Mouse (Mus musculus): ENCODE data around the gene Gm20388. TPM values are rescaled to one million over a fixed set of nuclear protein-coding genes. Genes with fewer than 3 reads are reported as not detected.

Gene Gm20388
- polyA plus RNA-seq, 1 experiment from 2014 or later = not detected

DNA sequence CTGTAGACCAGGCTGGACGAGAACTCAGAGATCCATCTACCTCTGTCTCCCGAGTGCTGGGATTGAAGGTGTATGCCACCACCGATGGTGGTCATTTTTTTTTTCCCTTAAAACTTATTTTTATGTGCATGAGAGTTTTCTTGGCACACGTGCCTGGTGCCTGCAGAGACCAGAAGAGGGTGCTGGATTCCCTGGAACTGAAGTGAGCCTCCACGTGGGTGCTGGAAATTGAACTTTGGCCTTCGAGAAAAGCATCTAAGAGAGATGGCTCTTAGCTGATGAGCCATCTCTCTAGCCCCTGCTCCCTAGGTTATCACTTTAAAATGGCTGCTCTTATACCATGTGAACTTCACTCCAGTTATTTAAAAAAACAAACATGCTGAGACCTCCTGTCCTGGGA, 163.9 kb downstream of the Gm20388 start:
- ATAC-seq (ENCODE audit: low read depth) = no peak
- H3K4me3 ChIP-seq (ENCODE audit: low read length) = no peak overlapping the region
- H3K9me3 ChIP-seq (ENCODE audit: control insufficient read depth, low read length) = no peaks in the 10 kb centered on the region
- WGBS = 49% methylated on average over 6 of the region's 6 CpGs
- H3K27ac ChIP-seq (ENCODE audit: low read length) = no peak overlapping the region
- no peaks in the 10 kb centered on the region for H3K36me3 ChIP-seq (ENCODE audit: control insufficient read depth, insufficient read depth, low read length)
- H3K27me3 ChIP-seq (ENCODE audit: control insufficient read depth, insufficient read depth, low read depth, low read length) = no peaks in the 10 kb centered on the region
- H3K4me2 ChIP-seq (ENCODE audit: low read depth, low read length) = no peak overlapping the region
- H3K4me1 ChIP-seq (replicated peaks; ENCODE audit: control insufficient read depth, insufficient read depth, low read length) = no peaks in the 10 kb centered on the region; the same call in 1 of the 2 replicates
- no peak overlapping the region for H3K9ac ChIP-seq (ENCODE audit: low read length)

DNA sequence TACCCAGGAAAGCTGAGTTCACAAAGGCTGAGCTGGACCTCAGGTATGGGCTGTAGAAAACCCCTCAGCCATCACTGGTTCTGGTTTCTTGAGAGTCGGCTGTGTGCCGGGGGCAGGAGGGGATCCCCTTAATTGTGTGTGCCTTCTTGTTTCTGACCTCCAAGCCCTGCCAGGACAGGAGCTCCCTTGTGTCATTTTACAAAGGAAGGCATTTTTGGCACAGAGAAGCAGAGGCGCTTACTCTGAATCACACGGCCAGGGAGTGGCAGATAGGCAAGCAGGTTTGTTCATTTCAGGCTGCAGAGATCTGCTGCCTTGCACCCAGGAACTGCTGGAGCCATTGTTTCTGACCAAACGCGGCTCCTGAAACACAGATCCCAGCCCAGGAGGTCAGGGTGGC, 164.7 kb downstream of the Gm20388 start:
- Histone ChIP-seq H3K4me2 (ENCODE audit: low read depth, low read length) (no peak overlapping the region), H3K27me3 (ENCODE audit: control insufficient read depth, insufficient read depth, low read depth, low read length) (no peaks in the 10 kb centered on the region), H3K9me3 (ENCODE audit: control insufficient read depth, low read length) (no peaks in the 10 kb centered on the region), H3K27ac (ENCODE audit: low read length) (no peak overlapping the region), H3K4me3 (ENCODE audit: low read length) (no peak overlapping the region), H3K4me1 (replicated peaks; ENCODE audit: control insufficient read depth, insufficient read depth, low read length) (no peaks in the 10 kb centered on the region; the same call in 1 of the 2 replicates), H3K9ac (ENCODE audit: low read length) (no peak overlapping the region), H3K36me3 (ENCODE audit: control insufficient read depth, insufficient read depth, low read length) (no peaks in the 10 kb centered on the region)
- WGBS = 58% methylated on average over 6 of the region's 6 CpGs
- ATAC-seq (ENCODE audit: low read depth) = no peak

DNA sequence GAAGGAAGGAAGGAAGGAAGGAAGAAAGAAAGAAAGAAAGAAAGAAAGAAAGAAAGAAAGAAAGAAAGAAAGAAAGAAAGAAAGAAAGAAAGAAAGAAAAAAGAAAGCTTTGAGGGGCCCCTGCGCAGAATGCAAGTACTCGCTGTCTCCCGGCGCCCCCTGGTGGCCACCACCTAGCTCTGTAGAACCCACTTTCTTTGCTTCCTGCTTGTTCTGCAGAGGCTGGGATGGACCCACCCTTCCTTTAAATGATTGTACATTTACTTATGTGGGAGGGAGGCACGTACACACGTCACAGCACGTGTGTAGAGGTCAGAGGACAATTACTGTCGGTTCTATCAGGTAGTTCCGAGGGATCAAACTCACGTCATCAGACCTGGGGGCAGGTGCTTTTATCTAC, 167.4 kb downstream of the Gm20388 start:
- ATAC-seq (ENCODE audit: low read depth) = peak; percentile 71
- H3K27me3 ChIP-seq (ENCODE audit: control insufficient read depth, insufficient read depth, low read depth, low read length) = no peaks in the 10 kb centered on the region
- 13% methylated on average over 10 of the region's 10 CpGs for WGBS
- no peak overlapping the region for H3K4me2 ChIP-seq (ENCODE audit: low read depth, low read length)
- H3K9ac ChIP-seq (ENCODE audit: low read length) = no peak overlapping the region
- no peaks in the 10 kb centered on the region for H3K9me3 ChIP-seq (ENCODE audit: control insufficient read depth, low read length)
- no peak overlapping the region for H3K27ac ChIP-seq (ENCODE audit: low read length)
- H3K4me3 ChIP-seq (ENCODE audit: low read length) = no peak overlapping the region
- no peaks in the 10 kb centered on the region; the same call in 1 of the 2 replicates for H3K4me1 ChIP-seq (replicated peaks; ENCODE audit: control insufficient read depth, insufficient read depth, low read length)
- H3K36me3 ChIP-seq (ENCODE audit: control insufficient read depth, insufficient read depth, low read length) = peaks cover 18% of the 10 kb centered on the region

DNA sequence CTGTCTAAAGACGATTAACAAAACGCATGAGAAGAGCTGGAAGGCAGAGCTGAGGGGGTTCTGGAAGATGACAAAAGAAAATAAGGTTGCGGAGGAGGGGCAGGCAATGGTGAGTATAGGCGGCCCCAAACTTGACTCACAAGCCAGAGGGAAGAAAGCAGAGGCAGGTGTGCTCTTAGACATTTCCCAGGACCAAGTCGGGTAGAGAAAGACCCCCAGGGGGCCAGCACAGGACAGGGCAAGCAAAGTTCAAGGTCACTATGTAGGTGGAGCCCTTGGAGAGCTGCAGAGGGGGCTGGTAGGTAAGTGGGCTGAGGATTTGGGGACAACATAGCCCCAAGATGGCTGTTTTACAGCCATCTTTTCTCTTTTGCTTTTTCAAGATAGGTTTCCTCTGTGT, 168.7 kb downstream of the Gm20388 start:
- no peak overlapping the region for H3K9ac ChIP-seq (ENCODE audit: low read length)
- no peak overlapping the region for H3K4me2 ChIP-seq (ENCODE audit: low read depth, low read length)
- H3K4me1 ChIP-seq (replicated peaks; ENCODE audit: control insufficient read depth, insufficient read depth, low read length) = no peaks in the 10 kb centered on the region; the same call in 1 of the 2 replicates
- WGBS = 59% methylated on average over 5 of the region's 5 CpGs
- H3K9me3 ChIP-seq (ENCODE audit: control insufficient read depth, low read length) = no peaks in the 10 kb centered on the region
- H3K27ac ChIP-seq (ENCODE audit: low read length) = no peak overlapping the region
- no peaks in the 10 kb centered on the region for H3K27me3 ChIP-seq (ENCODE audit: control insufficient read depth, insufficient read depth, low read depth, low read length)
- peaks cover 24% of the 10 kb centered on the region for H3K36me3 ChIP-seq (ENCODE audit: control insufficient read depth, insufficient read depth, low read length)
- H3K4me3 ChIP-seq (ENCODE audit: low read length) = no peak overlapping the region
- no peak for ATAC-seq (ENCODE audit: low read depth)

DNA sequence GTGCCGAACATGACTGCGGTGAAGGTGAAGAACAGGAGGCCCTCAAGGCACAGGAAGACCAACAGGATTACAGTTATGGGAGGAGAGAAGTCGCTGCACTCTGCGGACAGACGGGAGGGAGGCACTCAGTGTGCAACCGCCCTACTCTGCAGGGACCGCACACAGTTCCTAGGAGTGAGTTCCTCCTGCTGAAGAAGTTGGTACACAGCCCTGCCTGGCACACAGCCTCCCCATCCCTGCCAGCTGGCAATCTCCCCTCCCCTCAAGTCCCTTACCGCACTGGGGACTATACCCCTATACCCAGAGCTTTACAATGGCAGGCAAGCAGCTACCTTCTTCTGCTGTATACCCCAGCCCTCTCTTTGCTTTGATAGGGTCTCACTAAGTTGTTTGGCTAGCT, 172.6 kb downstream of the Gm20388 start:
- Histone ChIP-seq H3K9me3 (ENCODE audit: control insufficient read depth, low read length) (no peaks in the 10 kb centered on the region), H3K36me3 (ENCODE audit: control insufficient read depth, insufficient read depth, low read length) (peaks cover 37% of the 10 kb centered on the region), H3K4me2 (ENCODE audit: low read depth, low read length) (no peak overlapping the region), H3K27ac (ENCODE audit: low read length) (no peak overlapping the region), H3K9ac (ENCODE audit: low read length) (no peak overlapping the region), H3K4me3 (ENCODE audit: low read length) (no peak overlapping the region), H3K27me3 (ENCODE audit: control insufficient read depth, insufficient read depth, low read depth, low read length) (no peaks in the 10 kb centered on the region), H3K4me1 (replicated peaks; ENCODE audit: control insufficient read depth, insufficient read depth, low read length) (no peaks in the 10 kb centered on the region; the same call in 1 of the 2 replicates)
- 94% methylated on average over 8 of the region's 8 CpGs for WGBS
- no peak for ATAC-seq (ENCODE audit: low read depth)

DNA sequence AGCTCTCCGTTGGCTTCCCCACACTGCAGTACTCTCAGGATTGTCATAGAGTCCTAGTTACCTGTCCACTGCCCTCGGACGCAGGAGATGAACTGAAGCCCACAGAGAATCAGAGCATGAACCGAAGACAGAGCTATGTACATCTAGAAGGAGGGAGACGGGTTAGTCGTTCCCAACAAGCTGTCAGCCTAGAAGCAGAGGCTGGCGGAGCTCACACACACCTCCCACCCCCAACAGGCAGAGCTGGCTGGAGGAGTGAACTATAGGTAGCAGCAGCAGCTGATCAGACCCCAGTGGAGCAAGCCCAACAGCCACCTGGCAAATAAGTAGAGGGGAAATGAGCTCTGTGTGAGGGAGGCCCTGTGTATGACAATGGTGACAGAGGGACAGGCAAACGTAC, 174.1 kb downstream of the Gm20388 start:
- 80% methylated on average over 8 of the region's 8 CpGs for WGBS
- Histone ChIP-seq H3K9ac (ENCODE audit: low read length) (no peak overlapping the region), H3K4me3 (ENCODE audit: low read length) (no peak overlapping the region), H3K9me3 (ENCODE audit: control insufficient read depth, low read length) (no peaks in the 10 kb centered on the region), H3K4me2 (ENCODE audit: low read depth, low read length) (no peak overlapping the region), H3K27me3 (ENCODE audit: control insufficient read depth, insufficient read depth, low read depth, low read length) (no peaks in the 10 kb centered on the region), H3K27ac (ENCODE audit: low read length) (no peak overlapping the region), H3K36me3 (ENCODE audit: control insufficient read depth, insufficient read depth, low read length) (peaks cover 37% of the 10 kb centered on the region), H3K4me1 (replicated peaks; ENCODE audit: control insufficient read depth, insufficient read depth, low read length) (no peaks in the 10 kb centered on the region)
- ATAC-seq (ENCODE audit: low read depth) = no peak

DNA sequence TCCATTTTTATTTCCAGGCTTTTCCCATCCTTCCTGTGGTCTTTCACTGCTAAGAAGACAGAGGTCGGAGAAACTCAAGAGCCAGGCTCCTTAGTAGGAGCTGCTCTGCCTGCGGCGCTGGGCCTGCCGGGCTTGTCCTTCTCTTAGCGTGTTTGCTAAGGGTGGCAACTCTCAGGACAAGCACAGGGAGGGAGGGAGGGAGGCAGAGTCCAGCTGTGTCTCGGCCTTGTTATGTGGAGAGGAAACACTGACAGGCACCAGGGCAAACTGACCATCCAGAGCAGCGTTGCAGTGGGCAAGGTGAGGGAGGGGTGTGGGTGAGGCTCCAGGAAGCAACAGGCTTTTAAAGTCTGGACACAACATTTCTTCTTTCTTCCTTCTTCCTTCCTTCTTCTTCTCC, 178.9 kb downstream of the Gm20388 start:
- H3K9ac ChIP-seq (ENCODE audit: low read length) = no peak overlapping the region
- H3K27me3 ChIP-seq (ENCODE audit: control insufficient read depth, insufficient read depth, low read depth, low read length) = no peaks in the 10 kb centered on the region
- no peak overlapping the region for H3K27ac ChIP-seq (ENCODE audit: low read length)
- WGBS = 63% methylated on average over 7 of the region's 7 CpGs
- H3K9me3 ChIP-seq (ENCODE audit: control insufficient read depth, low read length) = no peaks in the 10 kb centered on the region
- H3K4me1 ChIP-seq (replicated peaks; ENCODE audit: control insufficient read depth, insufficient read depth, low read length) = no peaks in the 10 kb centered on the region
- H3K4me2 ChIP-seq (ENCODE audit: low read depth, low read length) = no peak overlapping the region
- no peak overlapping the region for H3K4me3 ChIP-seq (ENCODE audit: low read length)
- H3K36me3 ChIP-seq (ENCODE audit: control insufficient read depth, insufficient read depth, low read length) = peaks cover 41% of the 10 kb centered on the region
- ATAC-seq (ENCODE audit: low read depth) = no peak

DNA sequence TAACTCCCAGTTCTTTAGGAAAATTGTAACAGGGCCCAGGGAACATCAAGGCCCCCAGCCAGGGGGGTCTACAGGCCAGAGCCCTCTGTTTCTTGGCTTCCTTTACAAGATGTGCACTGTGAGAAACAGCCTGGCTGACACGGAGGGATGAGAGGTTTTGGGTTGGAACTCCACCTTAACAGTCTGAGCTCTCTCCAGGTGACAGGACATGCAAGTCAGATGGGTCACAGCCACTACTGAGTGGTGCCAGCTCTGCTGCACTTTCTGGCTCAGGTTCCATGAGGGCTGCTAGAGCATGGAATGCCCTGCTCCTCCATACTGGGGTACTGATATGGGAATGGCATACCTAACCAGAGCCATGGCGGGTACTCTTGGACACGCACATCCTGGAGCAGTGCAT, 180.4 kb downstream of the Gm20388 start:
- 93% methylated on average over 3 of the region's 3 CpGs for WGBS
- no peaks in the 10 kb centered on the region for H3K9me3 ChIP-seq (ENCODE audit: control insufficient read depth, low read length)
- H3K9ac ChIP-seq (ENCODE audit: low read length) = no peak overlapping the region
- no peaks in the 10 kb centered on the region for H3K4me1 ChIP-seq (replicated peaks; ENCODE audit: control insufficient read depth, insufficient read depth, low read length)
- H3K36me3 ChIP-seq (ENCODE audit: control insufficient read depth, insufficient read depth, low read length) = peaks cover 37% of the 10 kb centered on the region
- H3K27ac ChIP-seq (ENCODE audit: low read length) = no peak overlapping the region
- ATAC-seq (ENCODE audit: low read depth) = no peak
- H3K4me3 ChIP-seq (ENCODE audit: low read length) = no peak overlapping the region
- no peaks in the 10 kb centered on the region for H3K27me3 ChIP-seq (ENCODE audit: control insufficient read depth, insufficient read depth, low read depth, low read length)
- no peak overlapping the region for H3K4me2 ChIP-seq (ENCODE audit: low read depth, low read length)

DNA sequence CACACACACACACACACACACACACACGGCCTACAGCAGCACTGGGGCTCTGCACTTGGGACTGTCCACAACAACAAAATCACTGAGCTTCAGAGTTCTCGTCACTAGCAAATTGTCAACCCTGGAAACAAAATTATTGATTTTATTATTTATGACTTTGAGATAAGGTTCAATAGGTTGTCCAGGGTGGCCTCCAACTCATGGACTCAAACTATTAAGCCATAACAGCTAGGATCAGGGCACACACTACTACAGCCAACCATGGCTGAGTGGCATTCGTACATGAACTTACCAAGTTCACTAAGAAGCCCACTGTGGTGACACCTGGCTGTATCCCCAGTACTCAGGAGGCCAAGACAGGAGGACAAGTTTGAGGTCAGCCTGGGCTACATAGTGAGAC, 182.5 kb downstream of the Gm20388 start:
- Histone ChIP-seq H3K9ac (ENCODE audit: low read length) (no peak overlapping the region), H3K4me2 (ENCODE audit: low read depth, low read length) (no peak overlapping the region), H3K4me3 (ENCODE audit: low read length) (no peak overlapping the region), H3K27ac (ENCODE audit: low read length) (no peak overlapping the region), H3K4me1 (replicated peaks; ENCODE audit: control insufficient read depth, insufficient read depth, low read length) (no peaks in the 10 kb centered on the region), H3K9me3 (ENCODE audit: control insufficient read depth, low read length) (no peaks in the 10 kb centered on the region), H3K36me3 (ENCODE audit: control insufficient read depth, insufficient read depth, low read length) (peaks cover 29% of the 10 kb centered on the region), H3K27me3 (ENCODE audit: control insufficient read depth, insufficient read depth, low read depth, low read length) (no peaks in the 10 kb centered on the region)
- no peak for ATAC-seq (ENCODE audit: low read depth)
- 93% methylated on average over 3 of the region's 3 CpGs for WGBS

DNA sequence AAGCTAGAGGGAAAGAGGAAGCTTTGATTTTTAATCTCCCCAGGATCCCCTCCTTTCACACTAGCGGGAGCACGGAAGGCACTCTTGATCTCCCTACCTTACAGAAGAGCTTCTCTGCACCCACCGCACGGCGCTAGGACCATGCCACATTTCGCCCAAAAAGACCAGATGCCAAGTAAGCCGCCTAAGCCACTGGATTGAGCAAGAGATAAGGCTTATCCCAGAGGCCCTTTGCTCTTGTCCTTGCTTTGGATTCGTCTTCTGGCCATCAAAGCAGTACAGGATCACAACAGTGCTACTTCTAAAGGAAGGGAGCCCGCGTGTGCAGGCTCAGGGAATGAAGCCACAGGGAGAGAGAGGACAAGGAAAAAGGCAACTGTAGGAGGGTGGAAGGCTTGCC, 184.2 kb downstream of the Gm20388 start:
- Histone ChIP-seq H3K36me3 (ENCODE audit: control insufficient read depth, insufficient read depth, low read length) (peaks cover 29% of the 10 kb centered on the region), H3K27ac (ENCODE audit: low read length) (no peak overlapping the region), H3K4me1 (replicated peaks; ENCODE audit: control insufficient read depth, insufficient read depth, low read length) (peaks cover 4% of the 10 kb centered on the region), H3K27me3 (ENCODE audit: control insufficient read depth, insufficient read depth, low read depth, low read length) (no peaks in the 10 kb centered on the region), H3K9me3 (ENCODE audit: control insufficient read depth, low read length) (no peaks in the 10 kb centered on the region), H3K4me2 (ENCODE audit: low read depth, low read length) (no peak overlapping the region), H3K4me3 (ENCODE audit: low read length) (no peak overlapping the region), H3K9ac (ENCODE audit: low read length) (no peak overlapping the region)
- ATAC-seq (ENCODE audit: low read depth) = no peak
- WGBS = 85% methylated on average over 10 of the region's 10 CpGs
